Mouse (Mus musculus): ENCODE results near the gene Zfp385b.

Zfp385b gene

GRCm38 (mm10) chr2:77819539-77819938 lies at the start of gene Zfp385b:
Zfp385b (minus strand) TSS chr2:77819639.
- no peak for DNase-seq (ENCODE audit: low spot score)

DNA sequence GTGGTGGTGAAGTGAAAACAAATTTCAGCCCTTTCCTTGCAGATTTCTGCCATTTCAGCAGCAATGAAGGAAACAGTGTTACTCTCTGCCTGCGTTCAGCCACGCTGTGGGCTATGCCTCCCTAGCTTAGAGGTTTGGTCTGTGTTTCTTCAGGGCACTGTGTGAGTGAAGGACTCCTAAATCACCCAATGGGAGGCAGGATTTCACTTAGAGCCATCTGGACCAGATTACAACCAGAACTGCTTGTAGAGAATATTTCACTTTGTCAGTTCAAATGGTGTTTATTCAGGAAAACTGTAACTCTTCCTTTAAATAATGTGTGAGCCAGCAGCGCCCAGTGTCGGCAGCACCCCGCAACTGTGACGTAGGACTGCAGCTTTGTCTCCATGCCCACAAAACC lies 44.5 kb upstream of the Zfp385b start:
- no peak for DNase-seq (ENCODE audit: low spot score)

GRCm38 (mm10) chr2:77863522-77863921 lies 44.1 kb upstream of the Zfp385b start:
- DNase-seq (ENCODE audit: low spot score): no peak

GRCm38 (mm10) chr2:77841464-77841863 lies 22.0 kb upstream of the Zfp385b start:
- DNase-seq (ENCODE audit: low spot score): peak; percentile 9

- DNase-seq (ENCODE audit: low spot score): no peak
Measured at GRCm38 (mm10) chr2:77839587-77839986, 20.1 kb upstream of the Zfp385b start.

DNA sequence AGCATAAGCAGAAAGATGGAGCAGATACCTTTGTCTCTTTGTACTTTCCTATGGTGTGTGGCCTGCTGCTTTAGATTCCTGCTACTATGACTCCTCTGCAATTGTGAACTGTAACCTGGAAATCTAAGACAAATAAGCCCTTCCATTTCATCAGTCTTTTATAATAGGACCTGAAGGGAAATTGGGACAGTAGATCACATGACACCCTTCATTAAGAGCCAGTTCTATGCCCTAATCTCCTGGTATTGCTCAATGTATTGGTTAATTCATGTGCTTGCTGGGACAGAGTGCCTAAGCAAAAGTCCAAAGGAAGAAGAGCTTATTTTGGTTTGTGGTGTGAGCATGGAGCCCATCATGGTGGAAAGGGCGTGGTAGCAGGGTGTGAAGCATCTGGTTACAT lies 19.2 kb upstream of the Zfp385b start:
- DNase-seq (ENCODE audit: low spot score): no peak

- no peak for DNase-seq (ENCODE audit: low spot score)
Measured at GRCm38 (mm10) chr2:77835781-77836180, 16.3 kb upstream of the Zfp385b start.

DNA sequence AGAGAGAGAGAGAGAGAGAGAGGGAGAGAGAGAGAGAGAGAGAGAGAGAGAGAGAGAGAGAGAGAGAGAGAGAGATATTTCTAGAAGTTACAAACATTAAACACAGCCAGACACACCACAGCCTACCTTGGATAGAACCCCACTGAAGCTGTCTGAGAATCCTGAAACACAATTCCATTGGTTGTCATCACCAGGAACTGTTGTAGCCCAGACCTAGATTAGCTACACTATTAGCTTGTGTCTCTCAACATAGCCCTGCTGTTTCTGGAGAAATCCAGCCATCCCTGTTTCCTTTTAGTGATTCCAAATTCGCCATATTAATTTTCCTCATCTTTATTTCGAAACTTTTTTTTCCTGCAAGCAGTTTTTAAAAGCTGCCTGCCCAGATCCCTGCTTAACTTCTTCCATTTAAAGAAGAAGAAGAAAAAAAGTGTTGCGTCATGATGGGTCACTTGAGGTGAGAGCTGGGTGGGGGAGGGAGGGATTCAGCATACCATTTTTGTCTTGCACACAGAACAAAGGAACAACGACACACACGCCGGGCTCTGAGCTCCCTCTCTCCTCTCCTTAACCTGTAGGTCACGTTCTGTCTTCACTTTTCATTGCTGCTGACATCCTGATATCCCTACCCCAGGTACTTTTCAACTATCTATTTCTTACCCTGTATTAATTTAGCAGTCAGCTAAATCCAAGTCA lies 6.8 kb upstream of the Zfp385b start:
- DNase-seq (ENCODE audit: low spot score): no peak

DNA sequence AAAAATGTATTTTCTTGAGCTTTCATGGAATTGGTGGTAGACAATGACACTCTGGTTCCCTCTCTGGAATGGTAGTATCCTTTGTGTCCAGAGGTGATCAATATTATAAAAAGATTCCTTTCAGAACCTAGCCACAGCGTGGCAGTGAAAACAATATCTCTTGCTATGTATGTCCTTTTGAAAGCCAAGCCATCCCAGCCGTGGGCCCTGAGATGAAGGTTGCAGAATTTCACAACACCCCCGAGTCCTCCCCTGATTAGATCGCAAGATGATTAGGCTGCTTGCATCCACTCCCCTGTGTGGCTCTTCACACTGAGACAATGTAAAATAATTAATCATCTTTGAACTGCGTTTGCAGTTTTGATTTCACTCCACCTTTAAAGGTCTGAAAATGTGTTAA lies 3.6 kb upstream of the Zfp385b start:
- DNase-seq (ENCODE audit: low spot score): no peak

GRCm38 (mm10) chr2:77817357-77817894 lies 2.0 kb downstream of the Zfp385b start:
- DNase-seq (ENCODE audit: low spot score): no peak

DNA sequence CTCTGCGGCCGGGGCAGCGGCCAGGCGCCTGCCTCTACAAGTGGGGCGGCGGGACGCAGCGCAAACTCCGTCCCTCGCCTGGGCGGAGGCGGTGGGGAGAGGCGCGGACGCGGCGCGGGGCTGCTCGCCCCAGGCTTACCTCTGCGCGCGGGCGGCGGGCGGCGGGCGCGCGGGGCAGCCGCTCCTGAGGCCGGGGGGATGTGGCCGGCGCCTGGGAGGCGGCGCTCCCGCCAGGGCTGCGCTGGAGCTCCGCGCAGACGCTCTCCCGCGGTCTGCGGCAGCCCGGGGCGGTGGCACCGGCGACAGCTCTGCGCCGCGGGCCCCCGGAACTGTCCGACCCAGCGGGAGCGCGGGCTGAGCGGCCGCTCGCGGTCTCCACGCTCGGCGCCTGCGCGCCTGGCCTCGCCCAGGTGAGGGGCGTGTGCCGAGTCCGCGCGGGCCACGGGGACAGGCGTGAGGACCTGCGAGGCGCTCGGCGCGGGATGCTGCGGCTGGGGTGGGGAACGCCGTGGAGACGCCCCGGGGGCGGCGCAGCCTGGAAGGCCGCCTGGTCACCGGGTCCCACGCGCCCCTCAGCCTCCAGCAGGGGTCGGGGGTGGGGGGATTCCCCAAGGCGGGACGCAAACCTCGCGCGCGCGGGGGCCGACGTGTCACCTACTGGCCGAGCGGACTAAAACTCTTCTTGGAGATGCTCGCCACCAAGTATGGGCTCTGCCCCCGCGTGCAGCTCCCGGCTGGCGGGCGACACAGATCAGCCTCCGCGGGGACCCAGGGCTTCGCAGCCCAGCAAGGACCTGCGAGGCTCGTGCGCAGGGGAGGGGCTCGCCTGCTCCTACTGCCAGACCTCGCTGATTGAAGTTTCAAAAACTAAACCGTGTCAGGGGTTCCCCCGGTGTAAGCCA lies 2.8 kb downstream of the Zfp385b start:
- no peak for DNase-seq (ENCODE audit: low spot score)

GRCm38 (mm10) chr2:77815775-77816412 lies 3.5 kb downstream of the Zfp385b start:
- DNase-seq (ENCODE audit: low spot score): no peak

- no peak for DNase-seq (ENCODE audit: low spot score)
Measured at GRCm38 (mm10) chr2:77814896-77815295, 4.5 kb downstream of the Zfp385b start.

- no peak for DNase-seq (ENCODE audit: low spot score)
Measured at GRCm38 (mm10) chr2:77813029-77813428, 6.4 kb downstream of the Zfp385b start.

- DNase-seq (ENCODE audit: low spot score): no peak
Measured at GRCm38 (mm10) chr2:77810748-77811147, 8.7 kb downstream of the Zfp385b start.

DNA sequence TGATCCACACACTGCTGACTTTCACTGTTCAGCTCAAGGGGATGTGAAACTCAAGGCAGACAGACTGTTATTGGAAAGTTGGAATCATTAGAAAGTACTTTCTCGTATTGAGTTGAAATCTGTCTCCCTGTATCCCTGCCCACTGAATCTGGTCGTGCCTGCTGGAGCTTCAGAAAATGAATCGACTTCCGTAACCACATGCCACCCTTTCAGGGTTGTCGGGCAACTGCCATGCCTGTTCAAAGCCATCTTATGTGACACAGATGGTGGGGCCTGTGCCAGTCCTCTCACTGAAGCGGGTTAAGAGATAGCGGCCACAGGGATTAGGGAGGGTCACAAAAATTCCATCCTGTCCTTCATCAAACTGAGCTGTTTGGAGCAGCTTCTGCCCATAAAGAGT lies 14.7 kb downstream of the Zfp385b start:
- peak; percentile 41 for DNase-seq (ENCODE audit: low spot score)

- no peak for DNase-seq (ENCODE audit: low spot score)
Measured at GRCm38 (mm10) chr2:77802291-77802690, 17.1 kb downstream of the Zfp385b start.

- no peak for DNase-seq (ENCODE audit: low spot score)
Measured at GRCm38 (mm10) chr2:77801430-77801829, 18.0 kb downstream of the Zfp385b start.

- DNase-seq (ENCODE audit: low spot score): no peak
Measured at GRCm38 (mm10) chr2:77801009-77801408, 18.4 kb downstream of the Zfp385b start.

DNA sequence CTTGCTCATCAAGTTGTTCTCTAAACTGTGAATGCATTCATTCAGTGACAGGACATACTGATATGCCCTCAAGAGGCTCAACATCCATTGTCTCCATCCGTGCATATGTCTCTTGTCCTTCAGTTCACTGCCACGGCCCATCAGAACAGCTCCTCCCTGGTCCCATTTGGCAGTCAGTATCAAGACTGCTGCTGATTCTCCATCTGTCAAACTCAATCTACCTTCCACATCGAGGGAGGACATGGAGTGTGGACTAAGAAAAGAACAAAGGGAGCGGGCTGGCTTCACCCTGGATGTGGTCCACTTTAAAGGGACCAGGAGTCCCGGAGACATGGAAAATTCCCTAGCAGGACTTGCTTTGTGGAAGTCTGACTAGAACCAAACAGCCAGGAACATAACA lies 22.2 kb downstream of the Zfp385b start:
- no peak for DNase-seq (ENCODE audit: low spot score)

DNA sequence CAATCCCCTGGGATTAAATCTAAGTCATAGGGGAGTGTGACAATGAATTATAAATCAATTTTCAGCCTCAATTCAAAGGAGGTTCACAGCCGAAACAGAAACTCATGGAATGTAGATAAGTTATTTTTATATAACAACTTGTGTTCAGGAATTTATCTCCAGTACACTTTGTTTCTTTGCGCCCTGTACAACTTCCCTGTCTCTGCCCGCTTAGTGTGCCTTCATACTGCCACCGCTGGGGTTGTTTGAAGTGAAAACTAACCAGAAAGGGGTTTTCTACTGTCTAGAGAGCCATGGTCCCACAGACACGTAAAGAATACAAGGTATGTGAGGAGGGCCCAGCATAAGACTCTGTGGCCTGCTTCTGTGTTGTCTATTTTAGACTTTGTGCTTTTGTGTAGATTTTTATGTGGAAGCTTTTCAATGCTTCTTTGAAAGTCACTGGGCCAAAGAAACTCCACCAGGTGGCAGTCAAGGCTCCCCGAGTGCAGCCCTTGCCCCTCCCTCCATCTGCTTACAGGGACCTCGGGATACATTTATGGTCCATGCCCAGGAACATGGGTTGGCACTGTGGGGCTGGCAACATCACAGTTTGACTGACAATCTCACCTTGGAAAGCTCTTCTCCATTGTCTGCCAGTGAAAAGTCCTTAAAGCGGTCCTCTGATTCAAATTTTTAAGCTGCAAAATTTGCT lies 23.4 kb downstream of the Zfp385b start:
- DNase-seq (ENCODE audit: low spot score): no peak

GRCm38 (mm10) chr2:77790846-77791245 lies 28.6 kb downstream of the Zfp385b start:
- DNase-seq (ENCODE audit: low spot score): no peak
